Mouse (Mus musculus) bone marrow, adult 2 months (tissue): ENCODE measurements around the gene Eif3i. TPM values are rescaled to one million over a fixed set of nuclear protein-coding genes. Genes with fewer than 3 reads are reported as not detected.

Experiments used
- H3K27ac ChIP-seq: fragments of 200-500 bp; 2 replicates; pipeline ENCODE4 v1.5.1; 2012; ENCODE audit warnings: low read depth, mild to moderate bottlenecking, control low read depth, inconsistent platforms, low read length; ENCODE audit not compliant: control insufficient read depth, poor library complexity, insufficient read depth
- H3K4me1 ChIP-seq: fragments of 200-500 bp; 2 replicates; pipeline ENCODE4 v1.6.1; 2011; ENCODE audit warnings: low read length; ENCODE audit not compliant: control insufficient read depth, insufficient read depth
- H3K4me3 ChIP-seq: fragments of 200-500 bp; replicated peaks from 2 replicates; pipeline ENCODE3; 2011; ENCODE audit warnings: mild to moderate bottlenecking, low read depth, low read length, control low read depth; ENCODE audit not compliant: control insufficient read depth
- CTCF ChIP-seq: fragments of 200-500 bp; IDR thresholded peaks from 2 replicates; pipeline ENCODE4 v1.5.1; 2011; ENCODE audit warnings: low read length, control low read depth; ENCODE audit not compliant: control insufficient read depth, insufficient read depth
- POLR2A ChIP-seq: fragments of 200-500 bp; IDR thresholded peaks from 2 replicates; pipeline ENCODE4 v1.6.1; 2011; ENCODE audit warnings: low read depth, mild to moderate bottlenecking, control low read depth, low read length, borderline replicate concordance; ENCODE audit not compliant: control insufficient read depth
- WGBS: fragments of 180-500 bp; shearing (Covaris S2); methylation state at CpG from one replicate; pipeline ENCODE4 v1.1.7; 2018; 5-methylcytosine and 5-hydroxymethylcytosine counted together
- polyA plus RNA-seq: library from polyadenylated mRNA; stranded (reverse); fragments of >200 nt; gene quantifications from 2 replicates; pipeline ENCODE4 v1.2.4, GENCODE M21; 2011; ENCODE audit warnings: low replicate concordance; ENCODE audit not compliant: missing spikeins, insufficient read depth, insufficient read length

Gene Eif3i
- polyA plus RNA-seq, 1 experiment, result 123 TPM

GRCm38 (mm10) chr4:129585773-129586172 is 14.7 kb downstream of the Eif3i start:
- 84% methylated on average over 9 of the region's 9 CpGs for WGBS
- TF ChIP-seq CTCF (no peak), POLR2A (no peak)
- Histone ChIP-seq H3K4me3 (no peak overlapping the region), H3K4me1 (peaks cover 2% of the 10 kb centered on the region; the same call in 1 of the 2 replicates), H3K27ac (no peak overlapping the region)

- Histone ChIP-seq H3K27ac (peak overlapping the region; percentile 76), H3K4me3 (peak overlapping the region; percentile 87), H3K4me1 (peaks cover 2% of the 10 kb centered on the region; the same call in 1 of the 2 replicates)
- peak; percentile 8; the same call in 1 of the 2 replicates for TF ChIP-seq POLR2A
- TF ChIP-seq CTCF, result peak; percentile 76
- WGBS, result 1% methylated on average over 36 of the region's 36 CpGs
Observed at GRCm38 (mm10) chr4:129584884-129585608, 15.4 kb downstream of the Eif3i start.

- Histone ChIP-seq H3K4me1 (peaks cover 2% of the 10 kb centered on the region; the same call in 1 of the 2 replicates), H3K4me3 (no peak overlapping the region), H3K27ac (peak overlapping the region; percentile 32)
- WGBS, result 71% methylated on average over 1 of the region's 1 CpGs
- TF ChIP-seq CTCF (no peak), POLR2A (no peak)
Observed at GRCm38 (mm10) chr4:129584370-129584769, 16.1 kb downstream of the Eif3i start.

GRCm38 (mm10) chr4:129582251-129582650 is 18.2 kb downstream of the Eif3i start:
- 90% methylated on average over 1 of the region's 1 CpGs for WGBS
- TF ChIP-seq CTCF, result no peak
- no peak for TF ChIP-seq POLR2A

GRCm38 (mm10) chr4:129580347-129580746 is 20.1 kb downstream of the Eif3i start:
- H3K27ac ChIP-seq, result no peak overlapping the region
- H3K4me3 ChIP-seq, result no peak overlapping the region
- TF ChIP-seq POLR2A (no peak), CTCF (no peak)
- WGBS, result 46% methylated on average over 7 of the region's 7 CpGs
- H3K4me1 ChIP-seq, result peaks cover 2% of the 10 kb centered on the region; the same call in 1 of the 2 replicates

More at GRCm38 (mm10) chr4:129582251-129582650, 18.2 kb downstream of the Eif3i start:
- Histone ChIP-seq H3K4me3 (no peak overlapping the region), H3K4me1 (peaks cover 2% of the 10 kb centered on the region; the same call in 1 of the 2 replicates), H3K27ac (no peak overlapping the region)

- no peak within 1 kb of the TSS for H3K4me3 ChIP-seq
- TF ChIP-seq POLR2A (no peak), CTCF (no peak)
- H3K4me1 ChIP-seq, result peaks cover 4% of the 10 kb centered on the region; the same call in 1 of the 2 replicates
- 57% methylated on average over 5 of the region's 5 CpGs for WGBS
- 0 out of 2 replicates have a peak within 1 kb of the TSS, but pooled peaks have one; percentile 4 for H3K27ac ChIP-seq
Observed at GRCm38 (mm10) chr4:129578466-129578865, 22.0 kb downstream of the Eif3i start, which contains the start of gene Fam167b. TSS of gene Fam167b (minus strand) at chr4:129578549.

GRCm38 (mm10) chr4:129577688-129578087 is 22.8 kb downstream of the Eif3i start:
- TF ChIP-seq CTCF (no peak), POLR2A (no peak)
- WGBS, result 77% methylated on average over 7 of the region's 7 CpGs
- H3K4me1 ChIP-seq, result peaks cover 4% of the 10 kb centered on the region; the same call in 1 of the 2 replicates
- H3K27ac ChIP-seq, result 0 out of 2 replicates have a peak overlapping the region, but pooled peaks have one; percentile 4
- no peak overlapping the region for H3K4me3 ChIP-seq

GRCm38 (mm10) chr4:129576863-129577491 is 23.5 kb downstream of the Eif3i start:
- 31% methylated on average over 21 of the region's 21 CpGs for WGBS

More at GRCm38 (mm10) chr4:129576863-129577491, 23.5 kb downstream of the Eif3i start:
- H3K27ac ChIP-seq, result peak overlapping the region; percentile 26; the same call in 1 of the 2 replicates
- peak overlapping the region; percentile 43 for H3K4me3 ChIP-seq
- TF ChIP-seq CTCF (peak; percentile 63), POLR2A (no peak)
- H3K4me1 ChIP-seq, result peaks cover 4% of the 10 kb centered on the region; the same call in 1 of the 2 replicates
